Mouse (Mus musculus): Measurements from ENCODE around the gene Kiss1. TPM values are rescaled to one million over a fixed set of nuclear protein-coding genes. Genes with fewer than 3 reads are reported as not detected.

Gene Kiss1
- polyA plus RNA-seq, 1 experiment: 0.56 TPM

DNA sequence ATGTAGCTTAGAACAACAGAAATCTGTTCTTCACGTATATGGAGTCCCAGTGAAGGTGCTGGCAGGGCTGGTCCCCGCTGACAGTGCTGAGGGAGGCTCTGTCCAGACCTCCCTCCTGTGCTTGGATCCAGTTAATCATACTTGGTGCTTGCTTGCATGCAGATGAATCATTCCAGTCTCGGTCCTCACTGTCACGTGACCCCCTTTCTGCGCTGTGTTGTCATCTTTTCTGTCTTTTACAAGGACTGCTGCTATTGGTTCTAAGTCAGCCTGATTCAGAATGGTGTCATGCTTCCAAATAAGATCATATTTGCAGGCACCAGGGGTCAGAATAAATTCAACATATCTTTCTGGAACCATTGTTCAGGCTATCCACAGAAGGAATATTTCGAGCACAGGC lies 29.8 kb upstream of the Kiss1 start:
- no peak for TF ChIP-seq POLR2A (IDR thresholded peaks at IDR 0.05; ENCODE audit: borderline replicate concordance, extremely low read depth, low read depth, low read length)
- TF ChIP-seq CTCF (IDR thresholded peaks at IDR 0.05; ENCODE audit: insufficient read depth, low read length): no peak
- H3K4me3 ChIP-seq (replicated peaks; ENCODE audit: extremely low read depth, low read depth, low read length): no peak overlapping the region
- 85% methylated on average over 6 of the region's 6 CpGs for WGBS
- no peaks in the 10 kb centered on the region for H3K4me1 ChIP-seq (ENCODE audit: control insufficient read depth, insufficient read depth, low read length)
- DNase-seq: no peak

- Histone ChIP-seq H3K4me3 (replicated peaks; ENCODE audit: extremely low read depth, low read depth, low read length) (no peak overlapping the region), H3K4me1 (ENCODE audit: control insufficient read depth, insufficient read depth, low read length) (no peaks in the 10 kb centered on the region)
- peak; percentile 22 for DNase-seq
- no peak for TF ChIP-seq CTCF (IDR thresholded peaks at IDR 0.05; ENCODE audit: insufficient read depth, low read length)
- TF ChIP-seq POLR2A (IDR thresholded peaks at IDR 0.05; ENCODE audit: borderline replicate concordance, extremely low read depth, low read depth, low read length): no peak
Measured at GRCm38 (mm10) chr1:133292608-133293007, 29.1 kb upstream of the Kiss1 start.

DNA sequence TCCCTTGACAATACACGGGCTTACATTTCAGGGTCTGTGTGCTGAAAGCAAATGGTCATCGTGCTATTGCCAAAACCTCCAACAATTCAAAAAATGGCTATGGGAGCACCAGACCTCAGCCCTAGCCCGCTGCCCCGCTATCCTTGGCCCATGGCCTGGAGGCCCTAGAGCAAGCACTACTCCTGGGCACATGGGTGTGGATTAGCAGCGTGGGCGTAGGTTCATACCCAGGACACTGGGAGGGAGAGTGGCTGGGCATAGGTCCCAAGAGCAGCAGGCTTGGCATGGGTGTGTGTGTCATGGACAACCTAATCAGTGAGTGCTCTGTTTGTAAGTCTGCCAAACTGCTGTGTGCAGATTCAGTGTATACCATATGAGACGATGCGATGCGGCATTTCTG lies 25.3 kb upstream of the Kiss1 start:
- 56% methylated on average over 9 of the region's 9 CpGs for WGBS
- Histone ChIP-seq H3K4me3 (replicated peaks; ENCODE audit: extremely low read depth, low read depth, low read length) (no peak overlapping the region), H3K4me1 (ENCODE audit: control insufficient read depth, insufficient read depth, low read length) (no peaks in the 10 kb centered on the region)
- peak; percentile 31 for DNase-seq
- TF ChIP-seq POLR2A (IDR thresholded peaks at IDR 0.05; ENCODE audit: borderline replicate concordance, extremely low read depth, low read depth, low read length) (no peak), CTCF (IDR thresholded peaks at IDR 0.05; ENCODE audit: insufficient read depth, low read length) (no peak)

DNA sequence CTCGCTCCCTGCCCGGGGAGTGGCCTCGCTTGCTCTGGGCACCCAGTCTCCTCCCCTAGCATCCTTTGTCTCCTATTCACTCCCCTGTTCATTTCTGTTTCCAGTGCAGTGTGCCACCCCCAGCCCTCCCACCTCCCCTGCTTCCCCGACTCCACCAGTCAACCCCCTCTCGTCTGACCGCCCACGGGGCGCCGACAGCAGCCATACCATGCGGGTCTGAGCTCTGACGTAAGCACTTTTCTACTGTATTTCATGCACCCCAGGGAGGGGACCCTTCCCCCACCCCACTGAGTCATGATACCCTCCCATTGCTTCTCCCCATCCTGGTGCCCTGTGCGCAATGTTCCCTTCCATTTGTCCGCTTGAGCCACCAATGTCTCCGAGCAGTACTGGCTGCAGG lies 22.9 kb upstream of the Kiss1 start:
- 67% methylated on average over 14 of the region's 14 CpGs for WGBS
- TF ChIP-seq POLR2A (IDR thresholded peaks at IDR 0.05; ENCODE audit: borderline replicate concordance, extremely low read depth, low read depth, low read length) (no peak), CTCF (IDR thresholded peaks at IDR 0.05; ENCODE audit: insufficient read depth, low read length) (no peak)

GRCm38 (mm10) chr1:133302540-133302939 lies 19.1 kb upstream of the Kiss1 start:
- 32% methylated on average over 3 of the region's 3 CpGs for WGBS
- DNase-seq: peak; percentile 47
- no peak for TF ChIP-seq CTCF (IDR thresholded peaks at IDR 0.05; ENCODE audit: insufficient read depth, low read length)
- no peak for TF ChIP-seq POLR2A (IDR thresholded peaks at IDR 0.05; ENCODE audit: borderline replicate concordance, extremely low read depth, low read depth, low read length)
- Histone ChIP-seq H3K4me3 (replicated peaks; ENCODE audit: extremely low read depth, low read depth, low read length) (no peak overlapping the region), H3K4me1 (ENCODE audit: control insufficient read depth, insufficient read depth, low read length) (no peaks in the 10 kb centered on the region; the same call in 1 of the 2 replicates)

More for the DNA sequence above, 22.9 kb upstream of the Kiss1 start:
- no peak for DNase-seq
- Histone ChIP-seq H3K4me1 (ENCODE audit: control insufficient read depth, insufficient read depth, low read length) (no peaks in the 10 kb centered on the region; the same call in 1 of the 2 replicates), H3K4me3 (replicated peaks; ENCODE audit: extremely low read depth, low read depth, low read length) (no peak overlapping the region)

DNA sequence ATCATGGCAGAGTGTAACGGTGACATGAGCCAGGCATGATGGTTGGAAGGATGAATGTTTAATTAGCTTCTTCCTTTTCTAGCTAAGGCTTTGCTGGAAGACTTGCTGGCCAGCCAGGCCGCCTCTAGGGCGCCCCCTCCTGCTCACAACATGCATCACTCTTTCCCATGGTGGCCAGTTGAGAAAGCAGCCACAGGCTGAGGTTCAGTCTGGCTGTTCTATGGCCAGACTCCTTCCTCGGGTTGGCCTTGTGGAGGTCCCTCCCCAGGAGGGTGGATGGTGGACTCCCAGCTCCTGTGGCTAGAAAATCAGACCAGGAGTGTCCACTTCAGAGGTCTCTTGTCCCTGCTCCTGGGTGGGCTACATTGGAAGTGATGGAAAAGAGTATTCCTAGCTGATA lies 14.8 kb upstream of the Kiss1 start:
- Histone ChIP-seq H3K4me3 (replicated peaks; ENCODE audit: extremely low read depth, low read depth, low read length) (no peak overlapping the region), H3K4me1 (ENCODE audit: control insufficient read depth, insufficient read depth, low read length) (no peaks in the 10 kb centered on the region; the same call in 1 of the 2 replicates)
- WGBS: 4% methylated on average over 4 of the region's 4 CpGs
- peak; percentile 73 for DNase-seq
- TF ChIP-seq POLR2A (IDR thresholded peaks at IDR 0.05; ENCODE audit: borderline replicate concordance, extremely low read depth, low read depth, low read length) (no peak), CTCF (IDR thresholded peaks at IDR 0.05; ENCODE audit: insufficient read depth, low read length) (peak; percentile 76)

DNA sequence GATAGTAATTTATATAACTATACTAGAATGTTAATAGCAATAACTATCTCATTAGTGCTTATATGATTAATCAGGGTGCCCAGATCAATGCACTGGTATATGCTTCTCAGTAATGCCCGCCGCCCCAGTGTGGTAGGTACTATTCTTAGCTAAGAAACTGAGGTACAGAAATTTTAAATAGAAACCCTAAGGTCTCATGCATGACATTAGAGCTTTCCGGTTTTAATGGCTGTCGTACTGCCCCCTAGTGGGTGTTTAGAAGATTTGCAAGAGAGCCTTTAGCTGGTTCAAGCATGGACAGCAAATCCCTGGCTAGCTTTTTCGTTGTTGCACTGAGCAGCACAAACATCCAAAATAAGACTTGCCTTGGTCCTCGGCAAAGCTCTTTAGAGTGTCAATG lies 14.4 kb upstream of the Kiss1 start:
- WGBS: 12% methylated on average over 6 of the region's 6 CpGs
- no peak for TF ChIP-seq POLR2A (IDR thresholded peaks at IDR 0.05; ENCODE audit: borderline replicate concordance, extremely low read depth, low read depth, low read length)
- TF ChIP-seq CTCF (IDR thresholded peaks at IDR 0.05; ENCODE audit: insufficient read depth, low read length): peak; percentile 20; the same call in 1 of the 2 replicates
- DNase-seq: peak; percentile 32
- peaks cover 3% of the 10 kb centered on the region for H3K4me1 ChIP-seq (ENCODE audit: control insufficient read depth, insufficient read depth, low read length)
- no peak overlapping the region for H3K4me3 ChIP-seq (replicated peaks; ENCODE audit: extremely low read depth, low read depth, low read length)

DNA sequence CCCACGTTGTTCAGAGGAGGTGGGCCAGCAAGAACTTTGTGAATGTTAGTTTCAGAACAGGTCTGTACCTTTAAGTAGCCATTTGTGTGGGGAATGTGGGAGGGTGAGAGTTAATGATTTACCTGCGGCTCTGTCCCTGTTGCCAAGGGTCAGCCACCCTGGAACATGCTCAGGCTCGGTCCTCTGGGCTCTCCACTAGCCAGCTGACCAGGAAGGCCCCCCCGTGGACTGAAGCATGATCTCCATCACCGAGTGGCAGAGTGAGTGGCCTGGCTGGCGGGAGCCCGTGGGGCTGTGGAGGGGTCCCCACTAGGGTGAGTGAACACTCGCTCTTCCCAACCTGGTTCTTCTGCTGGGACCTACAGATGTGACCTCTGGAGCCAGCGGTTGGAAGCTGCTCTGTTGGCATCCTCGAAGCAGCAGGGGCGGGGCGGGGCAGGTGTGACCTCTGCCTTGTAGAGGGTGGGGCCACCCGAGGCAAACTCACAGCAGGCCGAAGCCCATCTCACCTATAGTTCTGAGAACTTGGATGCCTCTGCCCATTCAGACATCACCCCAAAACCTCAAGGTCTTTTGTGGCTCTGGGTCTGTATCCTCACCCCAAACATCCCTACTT lies 11.9 kb upstream of the Kiss1 start, which contains the start of gene Golt1a:
Golt1a (plus strand) TSS at position 149 of the 616 bp plus-strand sequence.
- no peak for TF ChIP-seq CTCF (IDR thresholded peaks at IDR 0.05; ENCODE audit: insufficient read depth, low read length)
- DNase-seq: peak; percentile 31
- WGBS: 54% methylated on average over 14 of the region's 14 CpGs

DNA sequence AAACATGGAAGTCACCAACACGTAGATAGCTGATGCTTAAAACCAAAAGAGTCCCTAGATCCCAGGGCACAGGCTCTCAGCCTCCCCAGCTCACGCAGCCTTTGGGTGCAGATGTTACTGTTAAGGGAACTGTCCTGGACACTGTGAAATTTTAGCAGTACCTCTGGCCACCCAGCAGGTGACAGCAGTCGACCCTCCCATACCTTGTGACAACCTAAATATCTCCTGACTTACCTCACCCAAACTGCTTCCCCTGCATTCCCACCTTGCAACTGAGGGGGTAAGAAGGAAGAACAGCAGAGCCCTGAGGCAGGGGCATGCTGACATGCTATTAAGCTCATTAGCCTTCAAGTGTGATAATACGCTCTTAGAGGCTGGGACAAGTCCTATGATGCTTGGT lies 10.4 kb upstream of the Kiss1 start:
- TF ChIP-seq POLR2A (IDR thresholded peaks at IDR 0.05; ENCODE audit: borderline replicate concordance, extremely low read depth, low read depth, low read length): no peak
- peak; percentile 29; the same call in 1 of the 2 replicates for TF ChIP-seq CTCF (IDR thresholded peaks at IDR 0.05; ENCODE audit: insufficient read depth, low read length)
- 72% methylated on average over 4 of the region's 4 CpGs for WGBS
- Histone ChIP-seq H3K4me1 (ENCODE audit: control insufficient read depth, insufficient read depth, low read length) (peaks cover 3% of the 10 kb centered on the region; the same call in 1 of the 2 replicates), H3K4me3 (replicated peaks; ENCODE audit: extremely low read depth, low read depth, low read length) (no peak overlapping the region)
- DNase-seq: no peak

More for the DNA sequence above, 11.9 kb upstream of the Kiss1 start, which contains the start of gene Golt1a:
- Histone ChIP-seq H3K4me3 (replicated peaks; ENCODE audit: extremely low read depth, low read depth, low read length) (no peak within 1 kb of the TSS), H3K4me1 (ENCODE audit: control insufficient read depth, insufficient read depth, low read length) (peaks cover 3% of the 10 kb centered on the region; the same call in 1 of the 2 replicates)

DNA sequence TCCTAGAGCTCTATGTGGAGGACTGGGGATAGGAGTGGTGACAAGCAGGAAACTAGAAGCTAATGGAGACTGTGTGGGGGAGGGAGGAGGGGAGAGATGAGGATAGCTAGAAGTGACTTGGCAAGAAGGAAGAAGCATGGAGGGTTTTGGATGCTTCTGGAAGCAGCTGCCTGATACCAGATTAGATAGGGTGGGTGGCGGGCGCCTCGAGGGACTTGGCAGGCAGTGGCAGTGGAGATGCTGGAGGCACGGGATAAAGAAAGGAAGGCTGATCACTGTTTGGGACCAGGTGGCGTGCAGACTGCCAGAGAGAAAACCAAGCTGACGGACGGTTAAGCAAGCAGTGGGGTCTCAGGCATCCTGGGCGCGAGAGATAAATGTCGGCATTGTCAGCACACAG lies 9.7 kb upstream of the Kiss1 start:
- no peak for DNase-seq
- 24% methylated on average over 10 of the region's 10 CpGs for WGBS

More for the DNA sequence above, 9.7 kb upstream of the Kiss1 start:
- TF ChIP-seq CTCF (IDR thresholded peaks at IDR 0.05; ENCODE audit: insufficient read depth, low read length) (no peak), POLR2A (IDR thresholded peaks at IDR 0.05; ENCODE audit: borderline replicate concordance, extremely low read depth, low read depth, low read length) (no peak)
- Histone ChIP-seq H3K4me1 (ENCODE audit: control insufficient read depth, insufficient read depth, low read length) (peaks cover 3% of the 10 kb centered on the region; the same call in 1 of the 2 replicates), H3K4me3 (replicated peaks; ENCODE audit: extremely low read depth, low read depth, low read length) (no peak overlapping the region)

Measured in lung, adult 2 months (tissue).